Mouse (Mus musculus) testis, adult 2 months (tissue): ENCODE measurements around the gene Mob3a. TPM values are rescaled to one million over a fixed set of nuclear protein-coding genes. Genes with fewer than 3 reads are reported as not detected.

ENCODE experiments used
- H3K27ac ChIP-seq: fragments of 200-500 bp; 2 replicates; pipeline ENCODE4 v1.5.1; 2012; ENCODE audit warnings: low read depth, low read length; ENCODE audit not compliant: control insufficient read depth, insufficient read depth
- H3K27me3 ChIP-seq: fragments of 200-500 bp; 2 replicates; pipeline ENCODE4 v1.6.1; 2012; ENCODE audit warnings: mild to moderate bottlenecking, low read length, moderate library complexity; ENCODE audit not compliant: control insufficient read depth, insufficient read depth
- H3K36me3 ChIP-seq: fragments of 200-500 bp; 2 replicates; pipeline ENCODE4 v1.6.1; 2012; ENCODE audit warnings: mild to moderate bottlenecking, low read length; ENCODE audit not compliant: control insufficient read depth, insufficient read depth
- H3K4me1 ChIP-seq: fragments of 200-500 bp; 2 replicates; pipeline ENCODE4 v1.6.1; 2012; ENCODE audit warnings: low read length; ENCODE audit not compliant: control insufficient read depth, insufficient read depth
- H3K4me3 ChIP-seq: fragments of 200-500 bp; 2 replicates; pipeline ENCODE4 v1.5.1; 2012; ENCODE audit warnings: low read depth, mild to moderate bottlenecking, low read length, moderate library complexity, mixed read lengths; ENCODE audit not compliant: control insufficient read depth
- CTCF ChIP-seq: fragments of 200-500 bp; IDR thresholded peaks from 2 replicates; pipeline ENCODE4 v1.5.1; 2012; ENCODE audit warnings: low read depth, mild to moderate bottlenecking, inconsistent platforms, low read length, moderate library complexity; ENCODE audit not compliant: control insufficient read depth, insufficient read depth, insufficient replicate concordance
- POLR2A ChIP-seq: fragments of 200-500 bp; IDR thresholded peaks from 2 replicates; pipeline ENCODE4 v1.6.1; 2012; ENCODE audit warnings: low read depth, mild to moderate bottlenecking, inconsistent platforms, low read length, moderate library complexity; ENCODE audit not compliant: control insufficient read depth
- polyA plus RNA-seq: library from polyadenylated mRNA; depleted of rRNA; stranded (reverse); fragments of >200 nt; gene quantifications from 2 replicates; pipeline ENCODE4 v1.2.3, GENCODE M21; 2012

Gene Mob3a
- polyA plus RNA-seq, 1 experiment, result 11.1 TPM

DNA sequence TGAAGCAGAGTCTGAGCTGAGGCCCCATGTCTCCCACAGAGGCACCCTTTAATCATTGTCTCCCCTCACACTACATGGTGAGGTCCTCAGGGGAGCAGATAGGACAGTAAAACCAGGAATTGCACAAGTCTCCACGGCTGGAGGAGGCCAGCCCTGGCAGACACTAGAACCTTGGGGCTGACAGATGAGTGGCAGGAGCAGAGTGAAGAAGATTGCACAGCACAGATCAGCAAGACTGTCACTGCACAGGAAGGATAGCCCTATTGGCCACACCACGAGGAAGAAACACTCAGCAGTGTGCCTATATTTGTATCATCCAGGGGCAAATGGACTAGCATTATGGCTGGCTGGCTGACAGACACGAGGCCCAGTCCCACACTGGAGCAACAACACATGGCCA lies 9.1 kb upstream of the Mob3a start:
- no peak for TF ChIP-seq POLR2A
- TF ChIP-seq CTCF, result no peak
- Histone ChIP-seq H3K4me3 (no peak overlapping the region), H3K4me1 (no peaks in the 10 kb centered on the region; the same call in 1 of the 2 replicates), H3K27ac (no peak overlapping the region), H3K36me3 (peaks cover 7% of the 10 kb centered on the region), H3K27me3 (no peaks in the 10 kb centered on the region)

DNA sequence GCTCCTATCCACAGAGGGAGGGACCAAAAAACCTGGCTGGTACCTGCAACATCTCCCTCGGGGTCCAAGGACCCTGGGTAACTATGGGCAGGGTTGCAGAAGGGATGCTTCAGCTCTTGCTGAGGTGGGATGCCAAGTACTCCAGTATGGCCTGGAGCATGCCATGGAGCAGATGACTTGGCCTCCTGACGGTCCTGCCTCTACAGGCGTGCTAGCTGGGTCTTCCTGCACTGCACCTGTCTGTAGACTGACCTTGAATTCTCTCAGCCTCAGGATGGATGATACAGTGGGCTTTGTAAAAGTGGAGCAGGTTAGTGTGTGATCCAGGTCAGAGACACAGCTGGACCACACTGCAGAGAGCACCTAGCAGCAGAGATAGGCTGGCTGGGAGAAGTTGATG lies 3.7 kb upstream of the Mob3a start:
- Histone ChIP-seq H3K27me3 (no peaks in the 10 kb centered on the region), H3K27ac (no peak overlapping the region), H3K4me1 (peaks cover 12% of the 10 kb centered on the region), H3K4me3 (no peak overlapping the region), H3K36me3 (peaks cover 5% of the 10 kb centered on the region)
- TF ChIP-seq POLR2A (no peak), CTCF (no peak)

DNA sequence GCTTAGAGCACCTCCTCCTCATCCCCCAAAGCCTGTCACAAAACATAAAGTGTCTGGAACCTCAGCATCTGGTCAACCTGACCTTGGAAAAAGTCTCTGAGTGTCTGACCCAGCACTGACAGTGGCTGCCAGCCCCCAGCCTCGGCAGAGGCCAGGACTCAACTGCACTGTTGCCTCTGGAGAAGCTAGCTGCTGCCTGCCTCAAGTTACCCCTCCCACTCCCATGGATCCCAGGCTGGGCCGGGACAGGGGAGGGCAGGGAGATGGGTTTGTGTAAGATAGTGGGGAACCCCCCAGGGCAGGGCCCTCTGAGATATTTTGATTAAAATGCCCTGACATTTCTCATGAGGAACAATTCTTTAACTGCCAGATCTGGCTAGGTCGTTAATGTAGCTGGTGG lies 3.3 kb upstream of the Mob3a start:
- Histone ChIP-seq H3K4me3 (no peak overlapping the region), H3K4me1 (peaks cover 12% of the 10 kb centered on the region), H3K36me3 (peaks cover 5% of the 10 kb centered on the region), H3K27ac (no peak overlapping the region), H3K27me3 (no peaks in the 10 kb centered on the region)
- TF ChIP-seq CTCF (no peak), POLR2A (no peak)

DNA sequence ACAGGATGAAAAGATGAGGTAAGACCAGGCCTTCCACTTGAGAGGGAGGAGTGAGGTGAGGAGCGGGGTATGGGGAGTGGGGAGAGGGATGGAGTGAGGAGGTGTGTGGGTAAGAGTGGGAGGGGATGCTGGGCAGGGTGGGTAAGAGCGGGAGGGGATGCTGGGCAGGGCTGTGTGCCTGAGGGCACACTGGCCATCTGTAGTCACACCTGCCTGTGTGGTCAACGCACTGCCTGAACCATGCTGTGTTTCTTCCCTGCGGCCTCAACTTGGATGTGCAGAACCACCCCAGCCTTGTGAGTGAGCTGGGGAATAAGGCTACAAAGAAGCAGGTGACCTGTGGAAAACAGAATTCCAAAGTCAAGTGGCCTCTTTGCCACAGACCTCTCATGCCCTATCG lies 2.6 kb upstream of the Mob3a start:
- Histone ChIP-seq H3K27me3 (no peaks in the 10 kb centered on the region), H3K36me3 (peaks cover 5% of the 10 kb centered on the region), H3K4me1 (peaks cover 12% of the 10 kb centered on the region), H3K4me3 (peak overlapping the region; percentile 3; the same call in 1 of the 2 replicates), H3K27ac (no peak overlapping the region)
- TF ChIP-seq POLR2A (no peak), CTCF (no peak)

DNA sequence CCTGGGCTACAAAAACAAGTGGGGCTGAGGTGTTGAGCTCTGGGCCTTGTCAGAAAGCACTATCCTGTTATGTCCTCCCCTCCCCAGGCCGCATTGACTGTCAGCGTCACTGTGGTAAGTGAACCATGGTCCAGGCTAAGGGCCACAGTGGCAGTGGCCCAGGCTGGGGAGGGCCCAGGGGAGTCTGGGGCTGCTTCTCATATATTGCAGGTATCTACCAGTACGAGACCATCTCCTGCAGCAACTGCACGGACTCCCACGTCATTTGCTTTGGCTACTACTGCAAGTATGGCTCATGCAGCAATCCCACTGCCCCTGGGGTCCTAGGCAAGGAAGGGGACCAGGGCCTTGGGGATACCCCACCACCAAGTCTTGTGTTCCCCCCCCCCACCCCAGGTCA lies 1.9 kb upstream of the Mob3a start:
- no peaks in the 10 kb centered on the region for H3K27me3 ChIP-seq
- peaks cover 5% of the 10 kb centered on the region for H3K36me3 ChIP-seq
- TF ChIP-seq CTCF (no peak), POLR2A (no peak)
- H3K4me3 ChIP-seq, result peak overlapping the region; percentile 95
- peaks cover 12% of the 10 kb centered on the region for H3K4me1 ChIP-seq
- no peak overlapping the region; the same call in 1 of the 2 replicates for H3K27ac ChIP-seq

DNA sequence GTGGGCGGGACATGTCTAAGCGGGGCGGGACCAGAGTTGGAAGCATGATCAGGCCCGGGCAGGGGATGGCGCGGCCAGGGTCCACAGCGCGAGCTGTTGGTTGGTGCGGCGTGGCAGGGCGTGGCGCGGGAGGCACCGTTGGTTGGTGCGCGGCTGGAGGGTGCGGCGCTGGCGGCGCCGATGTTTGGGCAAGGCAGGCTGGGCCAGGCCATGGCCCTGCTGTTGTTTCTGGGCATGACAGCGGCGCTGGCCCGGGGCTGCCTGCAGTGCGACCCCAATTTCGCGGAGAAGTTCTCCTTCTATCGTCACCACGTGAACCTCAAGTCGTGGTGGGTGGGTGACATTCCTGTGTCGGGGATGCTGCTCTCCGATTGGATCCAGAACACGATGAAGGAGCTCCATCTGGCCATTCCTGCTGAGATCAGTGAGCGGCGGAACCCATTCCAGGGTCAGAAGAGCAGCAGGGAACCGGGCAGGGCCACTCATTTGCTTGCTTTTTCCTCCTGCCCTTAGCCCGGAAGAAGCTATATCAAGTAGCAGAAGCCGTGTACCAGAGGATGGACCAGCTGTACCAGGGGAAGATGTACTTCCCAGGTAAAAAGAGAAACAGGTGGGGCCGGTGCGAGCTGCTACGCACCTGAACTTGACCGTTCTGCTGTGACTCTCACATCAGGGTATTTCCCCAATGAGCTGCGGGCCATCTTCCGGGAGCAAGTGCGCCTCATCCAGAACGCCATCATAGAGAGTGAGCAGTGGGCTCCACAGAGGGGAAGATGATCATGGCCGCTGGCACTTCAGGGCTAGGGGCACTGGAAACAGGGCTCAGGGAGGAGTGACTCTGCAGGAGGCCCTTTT lies 986 bp upstream of the Mob3a start:
- H3K4me1 ChIP-seq, result peaks cover 12% of the 10 kb centered on the region
- peak overlapping the region; percentile 96 for H3K27ac ChIP-seq
- peaks cover 1% of the 10 kb centered on the region; the same call in 1 of the 2 replicates for H3K36me3 ChIP-seq
- TF ChIP-seq POLR2A, result peak; percentile 56
- TF ChIP-seq CTCF, result no peak; the same call in 1 of the 2 replicates
- no peaks in the 10 kb centered on the region for H3K27me3 ChIP-seq
- H3K4me3 ChIP-seq, result peak overlapping the region; percentile 95

DNA sequence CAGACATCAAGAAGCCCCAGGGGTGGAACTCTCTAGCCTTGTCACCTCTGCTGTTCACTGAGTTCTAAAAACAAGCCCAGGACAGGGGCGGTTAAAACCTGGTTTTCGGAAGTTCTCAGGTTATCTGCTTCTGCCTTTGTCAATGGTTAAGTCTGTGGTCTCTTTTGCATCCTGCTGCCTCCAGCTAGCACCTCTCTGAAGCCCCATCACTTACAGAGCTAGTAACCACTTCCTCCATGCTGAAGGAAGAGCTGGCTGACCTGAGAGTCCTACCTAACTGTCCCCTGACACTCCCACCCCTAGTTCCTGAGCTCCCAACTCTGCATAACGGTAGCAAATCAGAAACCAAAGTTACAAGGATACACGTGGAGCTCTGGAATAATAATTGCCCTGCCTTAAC lies 1.0 kb downstream of the Mob3a start:
- TF ChIP-seq CTCF, result no peak
- TF ChIP-seq POLR2A, result no peak
- no peaks in the 10 kb centered on the region for H3K27me3 ChIP-seq
- no peak overlapping the region for H3K27ac ChIP-seq
- peak overlapping the region; percentile 95 for H3K4me3 ChIP-seq
- H3K4me1 ChIP-seq, result peaks cover 13% of the 10 kb centered on the region
- H3K36me3 ChIP-seq, result no peaks in the 10 kb centered on the region
